Mouse (Mus musculus) ovary, postnatal 14 days (tissue): ENCODE data around the gene En1.

Source experiments
- DNase-seq: peaks from one replicate; pipeline ENCODE4 v3.0.0; 2022; ENCODE audit warnings: low spot score

En1 gene

DNA sequence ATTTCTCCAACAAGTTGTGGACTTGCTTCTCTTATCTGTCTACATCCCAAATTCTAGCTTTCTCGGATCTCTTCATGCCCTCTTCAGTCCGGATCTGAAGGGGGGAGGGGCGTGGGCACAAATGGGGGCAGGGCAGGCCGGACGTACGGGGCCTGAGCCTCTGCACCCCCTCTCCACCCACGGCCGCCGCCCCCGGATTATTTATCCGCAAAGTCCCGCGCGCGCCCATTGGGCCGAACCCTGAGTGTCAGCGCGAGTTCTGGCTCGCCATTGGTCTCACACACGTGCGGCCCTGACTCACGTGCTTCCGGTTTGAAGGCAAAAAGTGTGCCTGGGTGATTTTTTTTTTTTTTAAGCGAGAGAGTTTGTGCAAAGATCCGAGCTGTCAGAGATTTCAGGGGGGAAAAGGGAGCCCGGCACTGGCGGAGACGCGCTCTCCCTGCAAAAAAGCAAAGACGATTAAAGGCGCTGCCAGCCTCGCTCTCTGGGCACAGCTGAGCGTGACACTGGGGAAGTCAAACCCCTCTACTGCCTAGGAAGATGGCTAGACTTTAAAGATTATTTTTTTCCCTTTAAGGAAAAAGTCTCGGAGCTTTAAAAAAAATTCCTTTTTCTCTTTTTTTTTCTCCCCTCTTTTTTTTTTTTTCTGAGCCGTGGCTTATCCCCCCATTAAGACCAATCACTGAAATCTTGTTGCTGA is at the start of gene En1:
TSS of gene En1 (plus strand) at position 388 of the 700 bp plus-strand sequence.
- DNase-seq, result no peak

DNA sequence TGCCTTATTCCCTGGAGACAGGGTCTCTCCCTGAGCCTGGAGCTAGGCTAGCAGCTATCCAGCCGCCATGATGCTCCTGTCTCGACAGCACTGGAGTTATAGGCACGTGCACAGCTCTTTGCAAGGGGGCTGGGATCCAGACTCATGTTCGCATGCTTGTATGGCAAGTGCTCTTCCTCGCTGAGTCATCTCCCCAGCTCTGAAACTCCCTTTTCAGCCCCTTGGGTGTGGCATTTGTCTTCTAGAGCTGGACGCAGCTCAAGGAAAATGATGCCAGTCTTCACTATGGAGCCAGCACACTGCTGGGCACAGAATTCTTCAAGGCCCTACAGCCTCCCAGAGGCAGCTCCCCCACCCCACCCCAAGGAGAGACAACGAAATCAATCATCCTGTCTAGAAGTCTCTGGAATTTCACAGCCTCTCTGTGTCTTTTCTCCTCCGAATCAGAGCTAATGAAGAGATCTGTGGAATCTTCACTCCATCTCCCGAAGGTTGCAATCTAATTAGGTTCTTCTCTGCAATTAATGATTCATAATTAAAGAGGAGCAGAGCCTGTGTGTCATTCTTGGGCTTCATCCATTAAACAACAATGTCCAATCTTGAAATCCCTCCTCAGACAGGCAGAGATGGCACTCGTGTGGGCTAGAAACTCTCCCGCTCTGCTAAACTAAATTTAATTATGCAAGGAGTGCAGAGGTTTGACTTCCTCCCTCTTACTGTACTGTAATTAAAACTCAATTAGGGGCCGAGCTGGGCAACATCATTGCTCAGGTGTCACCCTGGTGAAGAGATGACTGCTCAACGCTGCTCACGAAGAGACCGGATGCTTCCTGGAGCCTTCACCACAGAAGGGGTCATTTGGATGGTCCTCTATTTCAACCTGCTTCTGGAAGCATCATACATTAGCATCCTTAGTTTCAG is 45.0 kb upstream of the En1 start:
- no peak for DNase-seq

DNA sequence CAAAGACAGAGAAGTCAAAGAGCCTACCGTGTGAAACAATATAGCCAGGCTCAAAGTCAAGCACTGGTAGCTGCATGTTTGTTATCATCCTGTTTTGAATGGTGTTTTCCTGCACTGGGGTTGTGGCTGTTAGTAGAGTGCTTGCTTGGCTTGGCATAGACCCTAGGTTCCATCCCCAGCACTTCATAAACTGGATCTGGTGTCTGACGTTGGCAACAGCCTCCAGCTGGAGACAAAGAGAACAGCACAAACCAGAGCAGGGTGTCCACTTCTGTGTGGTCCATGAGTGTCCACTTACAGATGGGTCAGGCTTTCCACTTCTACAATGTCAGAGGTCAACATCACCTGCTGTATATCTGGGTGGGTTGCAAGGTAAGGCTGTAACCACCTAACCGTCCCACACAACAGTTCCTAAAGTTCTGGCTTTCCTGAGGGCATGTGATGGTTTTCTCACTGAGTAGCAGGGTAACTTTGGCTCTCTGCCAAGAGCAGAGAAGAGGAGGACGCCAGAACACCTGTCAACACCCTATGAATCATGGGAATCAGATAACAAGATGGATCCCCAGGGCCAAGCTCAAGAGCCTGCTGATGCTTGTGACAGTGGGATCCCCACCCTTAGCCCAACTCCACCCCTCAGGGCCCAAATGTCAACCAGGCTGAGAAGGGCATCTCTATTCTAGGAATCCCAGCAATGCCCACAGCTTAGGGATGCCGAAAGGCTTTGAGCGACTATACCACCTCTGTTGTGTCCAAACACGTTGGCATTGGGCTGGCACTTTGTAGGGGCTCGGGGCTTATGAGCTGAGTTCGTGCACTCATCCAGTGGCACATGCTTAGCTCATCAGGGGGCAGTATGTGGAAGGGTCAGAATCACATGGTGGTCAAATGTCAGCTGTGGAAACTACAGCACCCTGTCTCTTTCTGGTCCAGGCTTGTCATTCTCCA is 43.6 kb upstream of the En1 start:
- DNase-seq, result no peak

DNA sequence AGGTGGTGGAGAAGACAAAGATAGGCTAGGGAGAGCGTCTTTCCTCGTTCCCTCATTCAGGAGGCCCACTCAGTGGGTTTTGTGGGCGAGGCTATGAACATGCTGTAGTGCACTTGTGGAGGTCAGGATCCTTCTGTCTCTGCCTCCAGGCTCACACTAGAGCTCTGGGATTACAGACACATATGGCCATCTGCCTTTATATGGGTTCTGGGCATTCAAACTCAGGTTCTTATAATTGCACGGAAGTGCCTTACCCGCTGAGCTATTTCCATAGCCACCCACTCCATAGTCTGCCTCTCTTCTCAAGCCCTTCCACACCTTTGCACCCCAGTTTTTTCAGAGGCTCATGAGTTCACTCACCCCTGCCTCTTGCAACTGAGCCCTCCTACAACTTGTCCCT is 42.3 kb upstream of the En1 start:
- no peak for DNase-seq

DNA sequence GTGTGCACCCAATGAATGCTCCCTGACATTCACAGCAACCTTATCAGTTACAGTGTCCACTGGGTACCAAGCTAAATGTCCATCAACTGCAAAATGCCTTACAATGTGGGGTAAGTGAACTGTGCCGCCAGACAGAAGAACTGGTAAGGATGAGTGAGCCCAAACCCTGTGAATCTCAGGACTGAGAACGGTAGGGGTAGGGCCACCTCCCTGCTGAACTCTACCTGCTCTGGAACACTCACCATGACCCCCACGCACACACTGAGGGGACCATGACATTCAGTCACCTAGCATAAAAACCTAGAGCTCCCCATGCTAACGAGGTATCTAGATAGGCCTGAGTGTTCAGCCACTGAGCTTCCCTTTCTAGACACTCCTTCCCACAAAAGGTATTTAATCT is 20.9 kb upstream of the En1 start:
- no peak for DNase-seq

DNA sequence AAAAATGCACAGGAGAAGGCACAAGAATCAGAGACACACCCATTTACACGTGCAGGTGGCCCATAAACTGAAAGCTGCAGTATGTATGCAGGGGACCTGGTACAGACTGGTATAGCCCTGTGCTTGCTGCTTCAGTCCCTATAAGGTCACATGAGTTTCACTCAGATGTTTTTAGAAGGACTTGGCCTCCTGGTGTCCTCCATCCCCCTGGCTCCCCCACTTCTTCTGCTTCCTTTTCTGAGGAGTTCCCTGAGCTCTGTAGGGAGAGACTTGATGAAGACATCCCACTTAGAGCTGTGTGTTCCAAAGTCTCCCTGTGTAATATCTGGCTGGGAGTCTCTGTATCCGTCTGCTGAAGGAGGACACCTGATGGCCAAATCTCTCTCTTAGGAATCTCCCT is 16.7 kb upstream of the En1 start:
- no peak for DNase-seq

DNA sequence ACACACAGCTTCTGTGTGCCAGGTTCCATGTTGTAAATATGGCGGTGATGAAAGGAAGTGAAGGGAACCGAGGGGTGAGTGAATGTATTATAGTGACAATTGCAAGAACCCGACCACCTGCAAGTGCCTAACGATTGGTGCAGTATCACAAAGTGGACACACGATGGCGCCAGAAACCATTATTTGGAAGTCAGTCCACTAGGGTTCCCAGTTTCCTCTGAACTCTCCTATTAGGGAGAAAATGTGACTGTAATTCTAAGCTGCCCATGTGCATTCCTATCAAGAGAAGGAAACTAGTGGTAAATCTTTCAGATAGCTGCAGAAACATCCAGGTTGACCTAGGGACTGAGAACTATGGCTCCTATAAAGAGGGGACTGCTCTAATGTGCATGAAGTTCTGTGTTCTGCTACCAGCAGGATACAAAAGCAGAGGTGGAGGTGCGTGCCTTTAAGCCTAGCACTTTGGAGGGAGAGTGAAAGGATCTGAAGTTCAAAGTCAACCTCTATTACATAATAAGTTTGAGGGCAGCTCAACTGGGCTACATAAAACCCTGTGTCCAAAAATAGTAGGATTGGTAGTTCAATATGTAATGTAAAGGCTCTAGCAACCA is 15.6 kb upstream of the En1 start:
- peak; percentile 70 for DNase-seq

DNA sequence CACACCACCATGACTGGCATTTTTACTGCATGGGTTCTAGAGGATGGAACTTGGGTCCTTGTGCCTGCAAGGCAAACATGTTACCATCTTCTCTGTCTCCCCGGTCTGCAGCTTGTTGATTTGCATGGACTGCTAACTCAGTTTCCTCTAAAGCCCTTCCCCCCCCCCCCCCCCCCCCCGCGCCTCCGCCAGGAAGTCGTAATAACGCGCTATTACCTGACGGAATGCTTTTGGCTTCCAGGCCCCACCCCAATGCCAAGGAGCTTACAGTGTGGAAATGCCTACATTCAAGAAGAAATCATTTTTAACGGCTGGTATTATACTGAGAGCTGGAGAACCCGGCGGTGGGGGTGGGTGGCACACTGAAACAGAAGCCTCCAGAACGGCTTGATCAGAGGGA is 14.8 kb upstream of the En1 start:
- DNase-seq, result no peak

DNA sequence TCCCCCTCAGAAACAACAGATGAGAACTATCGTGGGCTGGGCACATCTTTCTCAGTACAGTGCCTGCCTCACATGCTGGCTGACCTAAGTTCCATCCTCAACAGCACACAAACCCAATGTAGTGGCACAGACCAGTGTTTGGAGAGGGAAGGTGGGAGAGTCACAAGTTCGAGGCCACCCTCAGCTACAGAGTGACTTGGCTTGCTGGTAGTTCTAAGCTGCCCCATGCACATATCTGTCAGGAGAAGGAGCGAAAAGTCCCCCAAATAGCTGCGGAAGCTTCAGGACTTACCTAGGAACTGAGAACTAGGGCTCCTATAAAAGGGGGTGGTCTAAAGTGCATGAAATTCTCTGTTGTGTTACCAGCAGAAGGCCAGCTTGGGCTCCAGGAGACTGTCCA is 14.3 kb upstream of the En1 start:
- DNase-seq, result no peak

DNA sequence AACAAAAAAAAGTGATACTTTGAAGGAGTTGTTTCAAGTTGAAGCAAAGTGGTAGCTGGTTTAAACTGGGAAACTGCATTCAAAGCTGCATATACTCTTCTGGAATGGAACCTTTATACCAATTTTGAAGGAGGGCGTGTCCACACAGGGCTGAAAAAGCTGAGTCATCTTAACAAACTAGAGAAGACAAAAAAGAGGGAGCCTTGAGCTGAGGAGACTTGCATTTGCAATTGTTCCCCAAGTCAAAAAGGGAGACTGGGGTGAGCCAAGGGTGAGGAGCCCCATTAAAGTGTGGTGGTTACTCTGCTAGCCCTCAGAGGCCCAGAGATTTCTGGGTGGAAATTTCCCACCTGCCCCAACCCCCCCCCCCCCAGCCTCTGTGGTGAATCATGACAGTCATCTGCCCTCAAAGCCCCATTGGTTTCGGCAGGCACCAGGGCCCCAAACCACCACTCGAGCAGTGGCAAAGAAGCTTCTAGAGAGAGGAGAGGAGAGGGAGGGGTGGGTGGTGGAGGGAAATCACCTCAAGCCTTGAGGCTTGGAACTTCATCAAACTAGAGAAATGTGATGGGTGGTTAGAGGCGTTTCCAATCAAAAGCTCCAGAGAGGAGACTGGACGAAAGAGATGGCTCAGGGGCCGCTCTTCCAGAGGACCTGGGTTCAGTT is 13.7 kb upstream of the En1 start:
- no peak for DNase-seq

DNA sequence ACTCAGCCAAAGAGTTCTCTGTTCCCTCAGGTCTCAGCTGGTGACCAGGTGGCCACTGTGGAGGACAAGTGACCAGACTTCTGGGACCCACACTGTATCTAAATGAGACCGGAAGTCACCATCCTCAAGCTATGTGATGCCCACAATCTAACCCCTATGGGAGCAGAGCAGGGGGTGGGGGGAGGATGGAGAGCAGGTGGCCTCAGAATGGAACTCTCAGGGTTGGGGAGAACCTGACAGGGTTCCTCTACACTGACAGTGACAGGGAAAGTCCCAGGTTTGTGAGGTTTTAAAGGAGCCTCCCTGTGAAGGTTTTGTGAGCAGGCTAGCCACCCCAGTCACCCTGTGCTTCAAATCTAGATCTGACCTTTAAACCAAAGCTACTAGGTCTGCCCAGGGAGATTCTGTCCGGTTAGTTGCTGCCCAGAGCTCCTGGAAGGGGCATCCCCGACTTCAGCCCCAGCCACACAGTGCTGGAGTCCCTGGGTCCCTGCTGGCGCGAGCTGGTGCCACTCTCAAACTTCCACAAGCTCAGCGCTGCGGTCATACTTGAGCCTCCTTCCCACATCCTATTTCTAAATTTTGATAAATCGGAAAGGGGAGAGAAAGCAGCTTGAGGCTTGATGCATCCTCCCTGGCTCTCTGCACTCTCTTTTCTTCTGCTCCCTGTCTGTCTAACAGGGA is 8.8 kb upstream of the En1 start:
- DNase-seq, result no peak

DNA sequence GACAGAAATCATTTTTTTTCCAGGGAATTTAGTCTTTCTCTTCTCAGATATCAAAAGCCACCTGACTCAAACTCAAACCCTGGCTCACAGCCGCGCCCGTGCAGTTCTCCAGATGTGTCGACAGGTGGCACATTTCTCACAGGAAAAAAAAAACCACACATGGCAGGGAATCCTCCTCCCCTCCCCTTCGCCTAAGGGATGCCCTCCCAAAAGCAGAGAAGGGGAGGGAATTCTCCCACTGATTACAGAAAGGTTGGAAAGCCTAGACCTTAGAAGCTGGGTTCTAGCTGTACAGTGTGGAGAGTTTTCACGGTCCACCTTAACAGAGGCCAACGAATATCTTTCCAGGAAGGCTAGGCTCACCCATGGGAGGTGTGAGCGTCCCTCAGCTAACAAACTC is 7.6 kb upstream of the En1 start:
- DNase-seq, result no peak

DNA sequence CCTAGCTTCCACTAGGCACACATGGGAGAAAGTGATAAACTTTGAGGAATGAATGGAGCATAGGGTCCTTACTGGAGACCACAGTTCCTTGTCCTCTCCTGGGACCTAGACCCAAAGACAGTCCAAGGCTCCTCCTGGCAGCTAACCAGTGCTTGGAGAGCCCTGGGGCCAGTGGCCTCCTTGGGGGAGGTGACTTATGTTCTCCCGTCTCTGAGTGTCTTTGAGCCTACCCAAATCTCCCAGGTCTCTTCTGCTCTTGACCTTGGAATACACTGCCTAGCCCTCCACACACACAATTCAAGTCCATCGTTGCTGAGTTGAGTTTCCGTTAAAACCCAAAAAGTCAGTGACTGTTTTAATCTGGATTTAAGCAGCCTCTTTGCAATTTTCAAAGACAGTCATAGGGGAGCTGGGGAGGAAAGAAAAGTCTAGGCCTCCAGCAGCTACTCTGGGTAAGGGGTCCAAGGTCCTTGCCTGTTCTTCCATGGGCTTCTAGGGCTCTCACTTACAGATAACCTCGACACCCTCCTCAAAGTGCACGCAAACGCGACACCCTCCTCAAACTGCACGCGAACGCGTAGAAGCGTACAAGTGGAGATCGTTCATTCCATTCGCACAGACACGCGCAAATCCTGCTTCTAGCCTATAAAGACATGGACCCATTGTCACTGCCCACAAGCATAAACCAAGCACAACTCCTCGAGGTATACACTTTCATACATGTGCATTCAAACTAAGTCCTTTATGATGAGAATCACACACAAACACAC is 6.6 kb upstream of the En1 start:
- no peak for DNase-seq

DNA sequence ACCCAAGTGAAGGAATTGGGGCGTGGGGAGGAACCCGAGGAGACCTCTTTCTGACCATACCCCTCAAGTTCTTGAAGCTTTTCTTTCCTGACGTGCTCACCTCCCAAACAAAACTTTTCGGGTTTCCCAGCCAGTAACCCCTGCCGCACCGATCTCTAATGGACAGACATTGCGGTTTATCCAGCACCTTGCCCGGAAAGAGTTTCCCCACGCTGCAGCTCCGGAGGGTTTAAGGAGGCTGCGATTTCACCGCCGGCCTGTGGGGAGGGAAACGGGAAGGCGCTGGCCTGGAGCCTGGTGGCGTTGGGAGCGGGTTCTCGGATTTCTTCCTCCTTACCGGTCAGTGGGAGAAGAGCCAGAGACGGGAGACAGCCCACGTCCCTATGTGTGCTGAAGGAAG is 5.9 kb upstream of the En1 start:
- no peak for DNase-seq

DNA sequence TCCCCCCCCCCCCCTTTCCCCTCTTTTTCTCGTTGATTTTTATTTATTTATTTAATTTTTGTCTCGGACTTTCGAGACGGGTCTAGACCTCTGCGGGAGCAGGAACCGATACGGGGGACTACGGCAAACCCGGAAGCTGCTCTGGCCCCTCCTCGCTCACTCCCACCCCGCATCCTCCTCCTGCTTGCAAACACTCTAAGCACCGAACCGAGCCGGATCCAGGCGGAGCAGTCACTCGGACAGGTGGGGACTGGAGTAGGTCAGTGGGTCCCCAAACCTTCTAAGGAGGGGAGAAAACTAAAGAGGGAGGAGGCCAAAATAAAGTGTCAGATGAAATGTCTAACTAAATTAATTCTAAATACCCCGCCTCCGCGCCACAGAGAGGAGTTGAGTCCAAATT is 5.4 kb upstream of the En1 start:
- DNase-seq, result no peak

DNA sequence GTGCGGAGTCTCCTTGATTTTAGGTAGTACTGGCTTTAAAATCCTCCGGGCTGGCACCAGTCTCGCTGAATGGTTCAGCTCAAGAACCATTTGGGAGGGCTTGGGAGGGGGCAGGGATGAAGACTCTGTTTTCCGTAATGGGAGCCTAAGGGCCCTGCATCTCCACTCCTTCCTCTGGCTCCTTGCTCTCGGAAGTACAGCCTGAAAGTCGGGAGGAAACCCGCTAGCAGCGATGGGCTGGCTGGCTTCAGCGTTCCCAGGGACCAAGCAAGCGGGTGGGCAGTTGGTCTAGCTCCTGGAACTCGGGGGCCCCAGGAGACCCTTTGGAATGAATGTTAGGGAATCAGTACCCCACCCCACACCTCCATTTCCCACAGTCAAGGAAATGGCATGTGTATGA is 4.9 kb upstream of the En1 start:
- DNase-seq, result no peak

DNA sequence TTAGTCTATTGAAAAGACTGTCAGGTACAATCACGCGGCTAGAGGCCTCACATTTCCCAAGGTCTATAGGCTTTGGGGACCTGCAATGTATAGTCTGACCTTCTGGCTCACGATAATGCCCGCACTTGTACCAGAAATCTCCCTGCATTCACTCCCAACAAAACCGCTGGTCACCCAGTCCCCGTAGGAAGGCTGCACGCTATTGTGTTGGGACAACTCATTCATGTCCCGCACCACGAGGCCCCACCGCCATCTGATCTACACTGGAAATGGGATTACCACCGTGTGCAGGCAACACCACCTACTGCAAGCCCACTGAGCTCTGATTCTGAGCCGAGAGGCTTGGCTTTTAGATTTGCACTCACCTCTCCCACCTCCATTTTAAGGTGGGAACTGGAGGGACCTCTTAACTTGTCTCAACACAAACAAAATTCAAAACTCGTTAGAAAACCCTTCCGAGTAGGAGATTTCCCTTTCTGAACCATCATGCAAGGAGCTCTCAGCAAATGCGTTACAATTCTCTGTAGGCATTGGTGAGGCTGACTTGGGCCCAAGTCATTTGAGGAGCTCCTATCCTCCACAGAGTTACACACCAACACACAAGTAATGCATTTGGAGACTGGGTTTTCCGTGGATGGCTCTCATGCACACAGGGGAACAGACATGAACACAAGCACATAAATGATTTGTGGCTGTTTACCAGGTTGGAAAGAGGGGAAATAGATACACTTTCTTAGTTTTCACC is 3.9 kb upstream of the En1 start:
- no peak for DNase-seq

DNA sequence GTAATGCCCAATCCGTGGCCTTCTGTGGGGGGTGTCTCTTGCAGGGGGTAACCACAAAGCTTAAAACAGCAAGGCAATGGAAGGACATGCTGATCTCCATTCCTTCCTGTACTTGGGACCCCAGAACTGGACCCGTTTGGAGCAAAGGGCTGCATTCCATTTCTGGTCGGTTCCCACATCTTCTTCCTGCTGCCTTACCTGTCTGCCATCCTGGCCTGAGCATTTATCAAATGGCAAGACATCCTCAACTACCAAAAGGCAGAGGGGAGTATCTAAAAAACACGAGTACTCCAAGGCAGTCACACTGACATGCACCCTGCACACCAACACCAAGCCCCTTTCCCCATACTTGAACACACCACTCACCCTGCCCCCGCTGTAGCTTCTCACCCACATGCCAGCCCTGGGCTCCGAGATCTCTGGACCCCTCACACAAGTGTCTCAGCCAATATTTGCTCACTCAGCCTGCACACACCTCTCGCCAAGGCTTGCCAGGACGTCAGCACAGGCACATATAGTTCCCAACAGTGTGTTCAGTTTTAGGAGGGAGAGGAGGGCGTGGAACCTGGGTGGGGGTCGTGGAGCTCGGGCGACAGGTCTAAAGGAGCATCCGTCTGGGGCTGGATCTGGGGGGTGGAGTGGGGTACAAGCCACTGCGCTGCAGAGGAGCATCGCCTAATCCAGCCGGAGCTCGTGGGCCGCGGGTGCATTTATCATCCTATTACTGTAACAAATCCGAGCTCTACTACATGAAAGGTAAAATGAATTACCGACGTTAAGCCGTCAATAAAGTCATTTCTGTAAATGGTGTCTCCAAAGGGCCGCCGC is 2.7 kb upstream of the En1 start:
- no peak for DNase-seq

DNA sequence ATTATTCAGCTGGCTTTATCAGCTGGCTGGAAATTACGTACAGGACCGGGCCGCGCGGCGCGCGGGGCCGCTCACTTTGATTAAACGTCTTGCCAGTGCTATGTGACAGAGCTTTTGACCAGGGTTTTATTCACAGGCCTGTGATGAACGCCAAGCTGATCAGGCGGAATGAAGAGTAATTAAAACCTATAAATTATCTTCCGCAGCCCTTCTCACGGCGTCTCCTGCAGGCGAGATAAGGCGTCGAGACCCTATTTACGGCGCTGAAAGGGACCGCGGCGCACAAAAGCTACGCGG is 2.1 kb upstream of the En1 start:
- DNase-seq, result no peak
